In genomic region chr5:125183321-125184003, GRCm38 (mm10) we compare ENCODE assay signal across 9 mouse cellular contexts. TPM values are rescaled to one million over a fixed set of nuclear protein-coding genes. Genes with fewer than 3 reads are reported as not detected.
DNase-seq lines count a peak whose midpoint lies in the region; ATAC-seq and TF ChIP-seq lines count a peak whose summit lies in the region.
"Had no signal": no experiment of that assay in that cellular context is flagged by ENCODE, and none has a peak within 500 bp of the region (broad histone marks: within the 10 kb centered on the region; RNA-seq: fewer than 3 reads in every experiment).

No protein-coding gene starts in this region.

- WGBS in embryonic facial prominence, embryonic 11.5 days: 19% methylated on average over 23 of the region's 23 CpGs
- WGBS in hindbrain, embryonic 16.5 days: 18% methylated on average over 23 of the region's 23 CpGs
- 20% methylated on average over 23 of the region's 23 CpGs for WGBS in midbrain, embryonic 13.5 days

- H3K79me3 ChIP-seq in C2C12 (ENCODE audit: low read depth): peaks cover 2% of the 10 kb centered on the region

- no peaks in the 10 kb centered on the region for H3K9me3 ChIP-seq in embryonic facial prominence, embryonic 11.5 days (replicated peaks; ENCODE audit: control insufficient read depth, low read length)
- H3K9me3 ChIP-seq in hindbrain, embryonic 16.5 days (ENCODE audit: control insufficient read depth, low read length): no peaks in the 10 kb centered on the region
- no peaks in the 10 kb centered on the region for H3K9me3 ChIP-seq in midbrain, embryonic 13.5 days

- DNase-seq in cerebellum, postnatal 10 days: peak; percentile 72 to 88
- peak; percentile 25 for DNase-seq in embryonic facial prominence, embryonic 11.5 days (ENCODE audit: low spot score)
- no peak for DNase-seq in urinary bladder, postnatal 10 days (ENCODE audit: low spot score)
- no peak for DNase-seq in kidney, postnatal 36 days

- peaks cover 3% of the 10 kb centered on the region for H3K79me2 ChIP-seq in C2C12 (ENCODE audit: control insufficient read depth, insufficient read depth)

- no peak overlapping the region for H3ac ChIP-seq in C2C12 (ENCODE audit: control insufficient read depth, insufficient read length, low read depth)

- no peak for ATAC-seq in cerebellum, adult (ENCODE audit: insufficient number of reproducible peaks, low FRiP score, low TSS enrichment)
- no peak for ATAC-seq in embryonic facial prominence, embryonic 11.5 days (replicated peaks; ENCODE audit: insufficient number of reproducible peaks, low FRiP score, low TSS enrichment, low read depth)
- ATAC-seq in hindbrain, embryonic 16.5 days: no peak
- ATAC-seq in midbrain, embryonic 13.5 days: no peak

- no peaks in the 10 kb centered on the region for H3K27me3 ChIP-seq in C2C12 (ENCODE audit: control insufficient read depth, insufficient read depth, insufficient read length)
- H3K27me3 ChIP-seq in embryonic facial prominence, embryonic 11.5 days (ENCODE audit: control insufficient read depth, insufficient read depth, low read length): no peaks in the 10 kb centered on the region
- no peaks in the 10 kb centered on the region for H3K27me3 ChIP-seq in hindbrain, embryonic 16.5 days (replicated peaks; ENCODE audit: control insufficient read depth, insufficient read depth, low read length)
- peaks cover 16% of the 10 kb centered on the region for H3K27me3 ChIP-seq in midbrain, embryonic 13.5 days

- no peak overlapping the region for H3K4me3 ChIP-seq in C2C12 (ENCODE audit: insufficient read depth, poor library complexity, severe bottlenecking)
- no peak overlapping the region for H3K4me3 ChIP-seq in embryonic facial prominence, embryonic 11.5 days (ENCODE audit: low read depth, low read length)
- no peak overlapping the region; the same call in 1 of the 2 replicates for H3K4me3 ChIP-seq in hindbrain, embryonic 16.5 days (ENCODE audit: low read length)
- H3K4me3 ChIP-seq in midbrain, embryonic 13.5 days (replicated peaks): no peak overlapping the region
- H3K4me3 ChIP-seq: left cerebral cortex, adult 2 months had no signal

- no peak for TF ChIP-seq CTCF in C2C12 (IDR thresholded peaks at IDR 0.05; ENCODE audit: control insufficient read depth, insufficient read depth, insufficient read length)

- no peak overlapping the region for H3K27ac ChIP-seq in embryonic facial prominence, embryonic 11.5 days (replicated peaks; ENCODE audit: low read depth, low read length)
- H3K27ac ChIP-seq in hindbrain, embryonic 16.5 days (ENCODE audit: low read depth, low read length): no peak overlapping the region
- no peak overlapping the region for H3K27ac ChIP-seq in midbrain, embryonic 13.5 days
- H3K27ac ChIP-seq: left cerebral cortex, adult 2 months had no signal

- peaks cover 8% of the 10 kb centered on the region for H3K4me1 ChIP-seq in embryonic facial prominence, embryonic 11.5 days (ENCODE audit: control insufficient read depth, insufficient read depth, low read length)
- peaks cover 14% of the 10 kb centered on the region for H3K4me1 ChIP-seq in hindbrain, embryonic 16.5 days (ENCODE audit: control insufficient read depth, insufficient read depth, low read depth, low read length)
- peaks cover 25% of the 10 kb centered on the region for H3K4me1 ChIP-seq in midbrain, embryonic 13.5 days (replicated peaks)

- no peak overlapping the region for H3K4me2 ChIP-seq in embryonic facial prominence, embryonic 11.5 days (ENCODE audit: low read depth, low read length)
- peak overlapping the region; percentile 39 for H3K4me2 ChIP-seq in hindbrain, embryonic 16.5 days (ENCODE audit: low read length)
- H3K4me2 ChIP-seq in midbrain, embryonic 13.5 days (replicated peaks): peak overlapping the region; percentile 20

- H3K9ac ChIP-seq in embryonic facial prominence, embryonic 11.5 days (replicated peaks; ENCODE audit: low read length): no peak overlapping the region
- H3K9ac ChIP-seq in hindbrain, embryonic 16.5 days (ENCODE audit: low read depth, low read length): peak overlapping the region; percentile 25
- H3K9ac ChIP-seq in midbrain, embryonic 13.5 days (replicated peaks): no peak overlapping the region

- H3K36me3 ChIP-seq in C2C12 (ENCODE audit: control insufficient read depth, insufficient read depth): no peaks in the 10 kb centered on the region
- no peaks in the 10 kb centered on the region for H3K36me3 ChIP-seq in embryonic facial prominence, embryonic 11.5 days (replicated peaks; ENCODE audit: control insufficient read depth, insufficient read depth, low read depth, low read length)
- no peaks in the 10 kb centered on the region for H3K36me3 ChIP-seq in hindbrain, embryonic 16.5 days (ENCODE audit: control insufficient read depth, insufficient read depth, low read length)
- no peaks in the 10 kb centered on the region for H3K36me3 ChIP-seq in midbrain, embryonic 13.5 days

TF ChIP-seq in C2C12, 6 proteins besides CTCF, POLR2A, EP300 and RAD21:
- no peak for TF ChIP-seq MYOG (IDR thresholded peaks at IDR 0.05; ENCODE audit: control insufficient read depth, extremely low read depth, insufficient read length)
- TF ChIP-seq FOSL1 (IDR thresholded peaks at IDR 0.05; ENCODE audit: insufficient read depth, low read length, poor library complexity, severe bottlenecking): no peak
- TF ChIP-seq CEBPB (IDR thresholded peaks at IDR 0.05; ENCODE audit: low read depth): peak; percentile 88
- TF ChIP-seq MYOD1 (IDR thresholded peaks at IDR 0.05; ENCODE audit: control insufficient read depth, insufficient read length, low read depth): peak; percentile 17
- peak; percentile 95 for TF ChIP-seq MAX (IDR thresholded peaks at IDR 0.05)
TF ChIP-seq in C2C12: peak in this region for 3.

RNA-seq across cellular contexts. Expression of gene Ncor2, which starts 4.4 kb away (rescaled TPM):
- polyA plus RNA-seq in C2C12 (2012; fragmentation: generic; extraction: Trizol): 91.1 TPM
- polyA plus RNA-seq in embryonic facial prominence, embryonic 11.5 days (2014; fragmentation: Nextera tagmentation; extraction: Ambion mirVana): 12.4 and 15.0 TPM in 2 replicates
- 23.3 and 26.2 TPM in 2 replicates for polyA plus RNA-seq in hindbrain, embryonic 16.5 days (2015; fragmentation: Nextera tagmentation; extraction: Ambion mirVana)
- polyA plus RNA-seq in midbrain, embryonic 13.5 days (2015; fragmentation: Nextera tagmentation; extraction: Ambion mirVana): 20.2 and 22.6 TPM in 2 replicates

Comparison
In these comparisons a context has a peak if more than half of its experiments do, and no peak if none do; other contexts are left out.
1. DNase-seq: peak in cerebellum, postnatal 10 days (2 of 2) and embryonic facial prominence, embryonic 11.5 days (single experiment); none in urinary bladder, postnatal 10 days (single experiment) and kidney, postnatal 36 days (0 of 2).